Mouse (Mus musculus): ENCODE data around the gene Chpf.

DNA sequence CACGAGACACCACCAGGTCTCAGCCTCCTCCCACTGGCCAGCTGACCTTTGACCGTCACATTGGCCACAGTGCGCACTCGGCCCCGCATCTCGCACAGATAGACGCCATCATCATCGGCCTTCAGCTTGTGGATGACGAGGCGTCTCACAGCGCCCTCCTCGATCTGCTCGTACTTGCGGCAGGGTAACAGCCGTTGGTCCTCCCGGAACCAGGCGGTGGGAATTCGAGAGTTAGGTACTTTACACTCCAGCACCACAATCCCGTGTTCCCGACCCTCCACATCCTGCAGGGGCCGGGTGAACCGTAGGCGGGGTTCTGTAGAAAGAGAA is 24.5 kb upstream of the Chpf start:
- no peak for TF ChIP-seq CTCF (IDR thresholded peaks at IDR 0.05; ENCODE audit: insufficient read depth, low read length)
- no peak for TF ChIP-seq POLR2A (IDR thresholded peaks at IDR 0.05; ENCODE audit: borderline replicate concordance, extremely low read depth, low read depth, low read length)
